Mouse (Mus musculus): ENCODE measurements around the gene Ubr4.

DNA sequence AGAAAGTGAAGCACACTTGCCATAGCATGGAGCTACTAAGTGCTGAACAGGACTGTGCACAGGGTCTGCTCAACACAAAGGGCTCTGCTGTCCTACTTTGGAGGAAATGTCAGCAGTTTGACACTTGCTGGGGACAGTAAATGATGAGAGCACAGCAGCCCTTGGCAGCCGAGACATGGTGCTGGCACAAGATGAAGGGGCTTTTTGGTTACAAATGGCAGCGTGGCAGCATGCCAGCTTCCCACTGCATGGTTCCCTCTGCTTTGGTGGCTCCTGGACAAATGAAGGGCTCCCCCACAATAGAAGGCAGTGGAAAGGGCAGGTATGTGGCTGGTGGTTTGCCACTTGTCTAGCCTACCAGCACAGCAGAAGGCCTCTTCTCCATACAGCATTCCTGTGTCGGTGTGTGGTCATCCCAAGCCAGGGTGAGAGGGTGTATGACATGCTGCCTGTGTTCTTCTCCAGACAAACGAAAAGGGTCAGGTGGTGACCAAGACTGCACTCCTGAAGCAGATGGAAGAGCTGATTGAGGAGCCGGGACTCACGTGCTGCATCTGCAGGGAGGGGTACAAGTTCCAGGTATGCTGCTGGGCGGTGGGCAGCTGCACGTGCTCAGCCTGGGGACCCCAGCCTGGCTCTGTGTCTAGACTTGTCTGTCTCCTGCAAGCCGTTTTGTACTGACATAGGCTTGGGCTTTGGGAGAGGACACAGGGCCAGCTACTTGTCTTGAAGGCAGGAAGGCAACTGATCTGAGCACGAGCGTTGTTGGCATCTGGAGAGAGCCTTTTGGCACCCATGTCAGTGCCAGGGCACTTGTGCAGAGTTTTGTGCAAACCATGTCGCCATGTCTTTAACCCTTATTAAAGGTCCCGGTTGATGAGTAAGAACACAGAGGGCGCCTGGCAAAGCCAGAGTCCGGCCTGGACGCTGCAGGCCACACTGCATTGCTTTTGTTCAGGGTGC, 124.5 kb downstream of the Ubr4 start:
- TF ChIP-seq CTCF (IDR thresholded peaks at IDR 0.05; ENCODE audit: control insufficient read depth, insufficient read depth, insufficient read length) (no peak), MYOG (IDR thresholded peaks at IDR 0.05; ENCODE audit: control insufficient read depth, extremely low read depth, insufficient read length) (no peak), MAX (IDR thresholded peaks at IDR 0.05) (no peak), USF1 (IDR thresholded peaks at IDR 0.05; ENCODE audit: low read depth) (no peak)

Measured in C2C12 (cell line).